ENCODE assay signal across 7 mouse cellular contexts in genomic region chr4:147406735-147407462, GRCm38 (mm10). TPM values are rescaled to one million over a fixed set of nuclear protein-coding genes. Genes with fewer than 3 reads are reported as not detected.
DNase-seq lines count a peak whose midpoint lies in the region; ATAC-seq and TF ChIP-seq lines count a peak whose summit lies in the region.

No protein-coding gene starts in this region.

- no peaks in the 10 kb centered on the region for H3K4me1 ChIP-seq in lung, embryonic 16.5 days (replicated peaks; ENCODE audit: control insufficient read depth, insufficient read depth, low read length)
- no peaks in the 10 kb centered on the region for H3K4me1 ChIP-seq in heart, postnatal 0 days (ENCODE audit: control insufficient read depth, insufficient read depth)
- no peaks in the 10 kb centered on the region for H3K4me1 ChIP-seq in liver, embryonic 12.5 days
- no peaks in the 10 kb centered on the region for H3K4me1 ChIP-seq in stomach, embryonic 14.5 days (ENCODE audit: control insufficient read depth, insufficient read depth, low read length)

- peak overlapping the region; percentile 49 for H3K4me3 ChIP-seq in lung, embryonic 16.5 days (ENCODE audit: low read length)
- H3K4me3 ChIP-seq in heart, postnatal 0 days (ENCODE audit: low read depth, low read length), result peak overlapping the region; percentile 55
- H3K4me3 ChIP-seq in liver, embryonic 12.5 days, result peak overlapping the region; percentile 60
- peak overlapping the region; percentile 42 for H3K4me3 ChIP-seq in stomach, embryonic 14.5 days (ENCODE audit: low read depth, low read length)

- H3K36me3 ChIP-seq in lung, embryonic 16.5 days (ENCODE audit: control insufficient read depth, insufficient read depth, low read length), result no peaks in the 10 kb centered on the region
- no peaks in the 10 kb centered on the region for H3K36me3 ChIP-seq in heart, postnatal 0 days (replicated peaks; ENCODE audit: control insufficient read depth, insufficient read depth, low read length)
- H3K36me3 ChIP-seq in liver, embryonic 12.5 days, result 0 out of 2 replicates have a peak, but pooled peaks cover 5% of the 10 kb centered on the region
- H3K36me3 ChIP-seq in stomach, embryonic 14.5 days (ENCODE audit: control insufficient read depth, insufficient read depth, low read length), result no peaks in the 10 kb centered on the region

- TF ChIP-seq EP300 in heart, postnatal 0 days (IDR thresholded peaks at IDR 0.05; ENCODE audit: low read depth), result no peak

- peak; percentile 88 for ATAC-seq in lung, embryonic 16.5 days (ENCODE audit: low read depth)
- peak; percentile 90 for ATAC-seq in heart, postnatal 0 days (ENCODE audit: insufficient read depth, low read depth)
- ATAC-seq in liver, embryonic 12.5 days, result peak; percentile 84
- peak; percentile 90 for ATAC-seq in stomach, embryonic 14.5 days (ENCODE audit: insufficient number of reproducible peaks, insufficient read depth, low FRiP score, low read depth)

- no peak for DNase-seq in lung, postnatal 36 days
- peak; percentile 81 for DNase-seq in embryo, embryonic 9.5 days (ENCODE audit: extremely low spot score)
- DNase-seq in heart, postnatal 0 days (ENCODE audit: low spot score), result no peak
- DNase-seq in layer of hippocampus, postnatal 14 days (ENCODE audit: low spot score in 2 of 2), result no peak

- H3K27ac ChIP-seq in lung, embryonic 16.5 days (ENCODE audit: low read length), result no peak overlapping the region
- peak overlapping the region; percentile 43 for H3K27ac ChIP-seq in heart, postnatal 0 days (ENCODE audit: low read depth)
- H3K27ac ChIP-seq in liver, embryonic 12.5 days, result peak overlapping the region; percentile 57; the same call in 1 of the 2 replicates
- no peak overlapping the region for H3K27ac ChIP-seq in stomach, embryonic 14.5 days (ENCODE audit: low read length)

- H3K4me2 ChIP-seq in lung, embryonic 16.5 days (ENCODE audit: low read depth, low read length), result peak overlapping the region; percentile 70
- peak overlapping the region; percentile 81 for H3K4me2 ChIP-seq in heart, postnatal 0 days (ENCODE audit: low read depth, low read length)
- H3K4me2 ChIP-seq in liver, embryonic 12.5 days, result peak overlapping the region; percentile 86
- H3K4me2 ChIP-seq in stomach, embryonic 14.5 days (replicated peaks; ENCODE audit: low read depth, low read length), result peak overlapping the region; percentile 60

- under 1% methylated on average over 18 of the region's 75 CpGs for WGBS in lung, embryonic 16.5 days
- 1% methylated on average over 28 of the region's 75 CpGs for WGBS in heart, postnatal 0 days
- WGBS in liver, embryonic 12.5 days (ENCODE audit: insufficient replicate concordance), result under 1% methylated on average over 37 of the region's 75 CpGs
- 3% methylated on average over 35 of the region's 75 CpGs for WGBS in stomach, embryonic 14.5 days

- H3K27me3 ChIP-seq in lung, embryonic 16.5 days (ENCODE audit: control insufficient read depth, insufficient read depth, low read depth, low read length), result no peaks in the 10 kb centered on the region
- H3K27me3 ChIP-seq in heart, postnatal 0 days (ENCODE audit: control insufficient read depth, insufficient read depth, low read length), result no peaks in the 10 kb centered on the region
- H3K27me3 ChIP-seq in liver, embryonic 12.5 days (replicated peaks), result no peaks in the 10 kb centered on the region
- H3K27me3 ChIP-seq in stomach, embryonic 14.5 days (ENCODE audit: control insufficient read depth, insufficient read depth, low read length), result no peaks in the 10 kb centered on the region

- peak; percentile 34 for TF ChIP-seq CTCF in heart, postnatal 0 days (IDR thresholded peaks at IDR 0.05; ENCODE audit: low read depth)

- H3K9ac ChIP-seq in lung, embryonic 16.5 days (ENCODE audit: low read length), result peak overlapping the region; percentile 69
- peak overlapping the region; percentile 76 for H3K9ac ChIP-seq in heart, postnatal 0 days (replicated peaks; ENCODE audit: low read depth, low read length)
- H3K9ac ChIP-seq in liver, embryonic 12.5 days, result peak overlapping the region; percentile 66
- H3K9ac ChIP-seq in stomach, embryonic 14.5 days (replicated peaks; ENCODE audit: low read depth, low read length), result peak overlapping the region; percentile 57

- H3K9me3 ChIP-seq in lung, embryonic 16.5 days (ENCODE audit: control insufficient read depth, low read length), result peaks cover 32% of the 10 kb centered on the region
- H3K9me3 ChIP-seq in heart, postnatal 0 days (replicated peaks; ENCODE audit: control insufficient read depth, low read length), result peaks cover 41% of the 10 kb centered on the region
- peaks cover 37% of the 10 kb centered on the region for H3K9me3 ChIP-seq in liver, embryonic 12.5 days (replicated peaks)
- H3K9me3 ChIP-seq in stomach, embryonic 14.5 days (ENCODE audit: control insufficient read depth, low read depth, low read length), result peaks cover 43% of the 10 kb centered on the region

RNA-seq across cellular contexts. Expression of gene Zfp978, which starts 45.8 kb away (rescaled TPM):
- 0.25 TPM in 1 of 2 replicates, not detected in the other for polyA plus RNA-seq in lung, embryonic 16.5 days (2015; fragmentation: Nextera tagmentation; extraction: Ambion mirVana)
- not detected in 2 replicates for total RNA-seq in heart, postnatal 0 days (2014; rRNA removed; ENCODE audit: low replicate concordance)
- 0.20 and 0.21 TPM in 2 replicates for polyA plus RNA-seq in heart, postnatal 0 days (2015; fragmentation: Nextera tagmentation; extraction: Ambion mirVana)
- polyA plus RNA-seq in liver, embryonic 12.5 days (2016; fragmentation: Nextera tagmentation; extraction: Ambion mirVana), result 0.26 and 0.32 TPM in 2 replicates
- polyA plus RNA-seq in stomach, embryonic 14.5 days (2014; fragmentation: Nextera tagmentation; extraction: Ambion mirVana), result 0.26 TPM in 1 of 2 replicates, not detected in the other
- total RNA-seq in layer of hippocampus, postnatal 14 days (2021), result not detected

Comparison
In these comparisons a context has a peak if more than half of its experiments do, and no peak if none do; other contexts are left out.
1. H3K27ac ChIP-seq: peak in heart, postnatal 0 days (single experiment) and liver, embryonic 12.5 days (single experiment); none in lung, embryonic 16.5 days (single experiment) and stomach, embryonic 14.5 days (single experiment).
2. Peak in every context shown above with its lines, with median percentiles within 50 percentile points of each other: ATAC-seq, H3K4me2 ChIP-seq, H3K4me3 ChIP-seq and H3K9ac ChIP-seq.